Mouse (Mus musculus) heart, postnatal 0 days (tissue): ENCODE measurements at regions not wholly inside any gene's neighbourhood (a gene's known extent, or its start where the extent isn't known, plus 50 kb on each side); places are given as distances from the start of the nearest gene placed in this dataset.

ENCODE experiments used
- CTCF ChIP-seq: IDR thresholded peaks from 2 replicates; pipeline ENCODE4 v1.5.1; 2016; ENCODE audit warnings: antibody characterized with exemption, control low read depth, low read depth
- EP300 ChIP-seq: IDR thresholded peaks from 2 replicates; pipeline ENCODE4 v1.6.1; 2016; ENCODE audit warnings: antibody characterized with exemption, low read depth

- no peak for TF ChIP-seq EP300
- no peak for TF ChIP-seq CTCF
Measured at GRCm38 (mm10) chr3:18738946-18739345, 790.7 kb downstream of the Cypt12 start.
